Mouse (Mus musculus): ENCODE measurements at regions not wholly inside any gene's neighbourhood (a gene's known extent, or its start where the extent isn't known, plus 50 kb on each side); places are given as distances from the start of the nearest gene placed in this dataset.

DNA sequence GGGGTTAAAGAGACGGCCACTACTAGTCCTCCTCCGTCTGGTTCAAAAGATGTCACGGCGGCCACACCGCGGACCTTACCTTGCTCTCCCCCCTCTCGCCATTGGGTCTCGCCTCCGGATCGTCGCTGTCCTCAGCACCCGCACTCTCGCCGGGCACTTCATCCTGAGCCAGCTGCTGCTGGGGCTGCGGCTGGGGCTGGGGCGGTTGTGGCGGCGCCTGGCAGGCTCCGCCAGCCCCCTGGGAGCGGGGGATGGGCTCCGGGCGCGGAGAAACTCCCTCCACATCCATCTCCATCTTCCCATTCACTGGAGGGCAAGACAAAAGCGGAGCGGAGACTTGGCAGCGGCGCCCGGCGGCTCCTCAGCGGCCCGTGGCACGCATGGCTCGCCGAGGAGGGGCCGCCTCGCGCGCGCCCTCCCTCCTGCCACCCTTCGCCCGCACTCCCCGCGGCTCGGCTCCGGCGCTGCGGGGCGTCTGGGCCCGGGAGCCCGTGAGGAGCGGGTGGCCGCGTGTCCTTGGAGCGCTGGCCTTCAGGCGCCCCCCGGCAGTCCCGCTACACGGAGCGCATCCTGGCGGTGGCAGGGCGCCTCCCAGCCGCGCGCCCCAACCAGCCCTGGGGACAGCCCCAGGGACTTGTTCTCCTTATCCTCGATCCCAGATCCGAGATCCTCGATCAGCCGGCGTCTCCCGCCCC, 167.8 kb upstream of the Azi2 start:
- peak overlapping the region; percentile 47 for H3K9ac ChIP-seq (ENCODE audit: low read length)
- H3K36me3 ChIP-seq (ENCODE audit: control insufficient read depth, insufficient read depth, low read length), result no peaks in the 10 kb centered on the region
- peak; percentile 51; the same call in 1 of the 2 replicates for ATAC-seq (ENCODE audit: low FRiP score, low TSS enrichment)
- peak overlapping the region; percentile 50 for H3K4me3 ChIP-seq (ENCODE audit: low read depth, low read length)
- no peaks in the 10 kb centered on the region for H3K9me3 ChIP-seq (ENCODE audit: control insufficient read depth, low read length)
- H3K4me2 ChIP-seq (replicated peaks; ENCODE audit: low read depth), result peak overlapping the region; percentile 90
- no peaks in the 10 kb centered on the region for H3K4me1 ChIP-seq (replicated peaks; ENCODE audit: control insufficient read depth, insufficient read depth)
- TF ChIP-seq CTCF (IDR thresholded peaks at IDR 0.05; ENCODE audit: low read depth), result peak; percentile 29; the same call in 1 of the 2 replicates
- no peak for TF ChIP-seq EP300 (optimal IDR thresholded peaks at IDR 0.05)
- peaks cover 3% of the 10 kb centered on the region; the same call in 1 of the 2 replicates for H3K27me3 ChIP-seq (ENCODE audit: control insufficient read depth, insufficient read depth, low read length)
- DNase-seq (ENCODE audit: low spot score), result peak; percentile 32
- under 1% methylated on average over 57 of the region's 70 CpGs for WGBS
- no peak overlapping the region for H3K27ac ChIP-seq (replicated peaks)

DNA sequence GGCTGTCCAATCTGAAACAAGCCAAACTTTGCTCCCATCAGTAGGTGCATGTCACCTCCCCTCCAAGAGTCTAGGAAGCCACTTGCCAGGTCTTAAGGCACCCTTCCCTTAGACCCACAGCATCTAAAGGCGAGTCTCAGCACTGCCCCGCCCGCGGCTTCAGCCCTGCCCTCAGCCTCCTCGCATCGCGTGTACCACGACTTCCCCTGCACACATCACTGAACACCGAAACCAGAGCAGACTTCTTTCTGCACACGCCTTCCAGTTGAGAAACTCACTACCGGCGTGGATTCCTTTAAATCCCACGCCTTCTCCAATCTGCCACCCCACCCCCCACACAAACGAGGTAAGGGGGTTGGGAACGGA, 168.3 kb upstream of the Azi2 start:
- Histone ChIP-seq H3K4me1 (replicated peaks; ENCODE audit: control insufficient read depth, insufficient read depth) (no peaks in the 10 kb centered on the region), H3K9ac (ENCODE audit: low read length) (no peak overlapping the region), H3K27me3 (ENCODE audit: control insufficient read depth, insufficient read depth, low read length) (peaks cover 3% of the 10 kb centered on the region; the same call in 1 of the 2 replicates), H3K4me3 (ENCODE audit: low read depth, low read length) (peak overlapping the region; percentile 50), H3K4me2 (replicated peaks; ENCODE audit: low read depth) (peak overlapping the region; percentile 90), H3K27ac (replicated peaks) (no peak overlapping the region), H3K36me3 (ENCODE audit: control insufficient read depth, insufficient read depth, low read length) (no peaks in the 10 kb centered on the region), H3K9me3 (ENCODE audit: control insufficient read depth, low read length) (no peaks in the 10 kb centered on the region)
- ATAC-seq (ENCODE audit: low FRiP score, low TSS enrichment), result 0 out of 2 replicates have a peak, but pooled peaks have one; percentile 26
- WGBS, result 1% methylated on average over 15 of the region's 15 CpGs
- DNase-seq (ENCODE audit: low spot score), result no peak
- TF ChIP-seq EP300 (optimal IDR thresholded peaks at IDR 0.05) (no peak), CTCF (IDR thresholded peaks at IDR 0.05; ENCODE audit: low read depth) (no peak)

- DNase-seq (ENCODE audit: low spot score) (no peak), ATAC-seq (ENCODE audit: low FRiP score, low TSS enrichment) (no peak)
- H3K36me3 ChIP-seq (ENCODE audit: control insufficient read depth, insufficient read depth, low read length), result no peaks in the 10 kb centered on the region
- TF ChIP-seq CTCF (IDR thresholded peaks at IDR 0.05; ENCODE audit: low read depth), result no peak
- TF ChIP-seq EP300 (optimal IDR thresholded peaks at IDR 0.05), result no peak
- peaks cover 3% of the 10 kb centered on the region; the same call in 1 of the 2 replicates for H3K27me3 ChIP-seq (ENCODE audit: control insufficient read depth, insufficient read depth, low read length)
- 73% methylated on average over 11 of the region's 11 CpGs for WGBS
- H3K4me2 ChIP-seq (replicated peaks; ENCODE audit: low read depth), result no peak overlapping the region
- no peak overlapping the region for H3K9ac ChIP-seq (ENCODE audit: low read length)
- H3K4me3 ChIP-seq (ENCODE audit: low read depth, low read length), result no peak overlapping the region
- H3K9me3 ChIP-seq (ENCODE audit: control insufficient read depth, low read length), result no peaks in the 10 kb centered on the region
- H3K27ac ChIP-seq (replicated peaks), result no peak overlapping the region
- no peaks in the 10 kb centered on the region for H3K4me1 ChIP-seq (replicated peaks; ENCODE audit: control insufficient read depth, insufficient read depth)
Measured at GRCm38 (mm10) chr9:117870616-117871015, 169.7 kb upstream of the Azi2 start.

GRCm38 (mm10) chr9:117863944-117864343, 176.4 kb upstream of the Azi2 start:
- no peak overlapping the region for H3K4me2 ChIP-seq (replicated peaks; ENCODE audit: low read depth)
- no peak overlapping the region for H3K27ac ChIP-seq (replicated peaks)
- no peak overlapping the region for H3K4me3 ChIP-seq (ENCODE audit: low read depth, low read length)
- no peak overlapping the region for H3K9ac ChIP-seq (ENCODE audit: low read length)
- H3K4me1 ChIP-seq (replicated peaks; ENCODE audit: control insufficient read depth, insufficient read depth), result no peaks in the 10 kb centered on the region
- H3K9me3 ChIP-seq (ENCODE audit: control insufficient read depth, low read length), result no peaks in the 10 kb centered on the region
- DNase-seq (ENCODE audit: low spot score), result no peak
- ATAC-seq (ENCODE audit: low FRiP score, low TSS enrichment), result no peak
- 92% methylated on average over 3 of the region's 3 CpGs for WGBS
- H3K36me3 ChIP-seq (ENCODE audit: control insufficient read depth, insufficient read depth, low read length), result no peaks in the 10 kb centered on the region
- no peak for TF ChIP-seq EP300 (optimal IDR thresholded peaks at IDR 0.05)
- TF ChIP-seq CTCF (IDR thresholded peaks at IDR 0.05; ENCODE audit: low read depth), result peak; percentile 18; the same call in 1 of the 2 replicates
- no peaks in the 10 kb centered on the region for H3K27me3 ChIP-seq (ENCODE audit: control insufficient read depth, insufficient read depth, low read length)

DNA sequence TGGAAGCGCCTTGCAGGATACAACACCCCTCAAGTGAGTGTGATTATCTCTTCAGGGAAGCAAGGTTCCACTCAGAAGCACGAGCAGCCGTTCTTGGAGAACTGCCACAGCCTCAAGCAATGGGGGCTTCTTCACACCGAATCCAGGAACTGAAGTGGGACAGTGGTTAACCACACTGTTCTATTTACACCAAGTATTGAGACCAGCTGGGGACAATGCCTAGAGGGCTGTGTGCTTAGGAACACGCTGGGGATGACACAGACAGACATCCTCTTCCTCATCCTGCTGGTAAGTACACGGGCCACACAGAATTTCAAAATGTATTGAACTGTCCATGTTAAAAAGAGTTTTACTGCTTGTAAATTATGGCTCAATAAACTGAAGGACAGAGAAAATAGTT, 177.0 kb upstream of the Azi2 start:
- no peaks in the 10 kb centered on the region for H3K9me3 ChIP-seq (ENCODE audit: control insufficient read depth, low read length)
- ATAC-seq (ENCODE audit: low FRiP score, low TSS enrichment) (no peak), DNase-seq (ENCODE audit: low spot score) (no peak)
- WGBS, result 83% methylated on average over 6 of the region's 6 CpGs
- H3K9ac ChIP-seq (ENCODE audit: low read length), result no peak overlapping the region
- no peaks in the 10 kb centered on the region for H3K27me3 ChIP-seq (ENCODE audit: control insufficient read depth, insufficient read depth, low read length)
- H3K4me3 ChIP-seq (ENCODE audit: low read depth, low read length), result no peak overlapping the region
- H3K36me3 ChIP-seq (ENCODE audit: control insufficient read depth, insufficient read depth, low read length), result no peaks in the 10 kb centered on the region
- TF ChIP-seq CTCF (IDR thresholded peaks at IDR 0.05; ENCODE audit: low read depth) (no peak), EP300 (optimal IDR thresholded peaks at IDR 0.05) (no peak)
- no peak overlapping the region for H3K27ac ChIP-seq (replicated peaks)
- no peaks in the 10 kb centered on the region for H3K4me1 ChIP-seq (replicated peaks; ENCODE audit: control insufficient read depth, insufficient read depth)
- H3K4me2 ChIP-seq (replicated peaks; ENCODE audit: low read depth), result no peak overlapping the region

GRCm38 (mm10) chr9:117859580-117860045, 180.7 kb upstream of the Azi2 start:
- no peak overlapping the region for H3K4me2 ChIP-seq (replicated peaks; ENCODE audit: low read depth)
- DNase-seq (ENCODE audit: low spot score), result no peak
- no peaks in the 10 kb centered on the region for H3K9me3 ChIP-seq (ENCODE audit: control insufficient read depth, low read length)
- H3K36me3 ChIP-seq (ENCODE audit: control insufficient read depth, insufficient read depth, low read length), result no peaks in the 10 kb centered on the region
- H3K9ac ChIP-seq (ENCODE audit: low read length), result no peak overlapping the region
- H3K4me1 ChIP-seq (replicated peaks; ENCODE audit: control insufficient read depth, insufficient read depth), result no peaks in the 10 kb centered on the region
- no peak overlapping the region for H3K4me3 ChIP-seq (ENCODE audit: low read depth, low read length)
- WGBS, result 45% methylated on average over 15 of the region's 16 CpGs
- no peak for ATAC-seq (ENCODE audit: low FRiP score, low TSS enrichment)
- no peak overlapping the region for H3K27ac ChIP-seq (replicated peaks)
- H3K27me3 ChIP-seq (ENCODE audit: control insufficient read depth, insufficient read depth, low read length), result no peaks in the 10 kb centered on the region
- TF ChIP-seq CTCF (IDR thresholded peaks at IDR 0.05; ENCODE audit: low read depth), result no peak
- no peak for TF ChIP-seq EP300 (optimal IDR thresholded peaks at IDR 0.05)

All from stomach, postnatal 0 days (tissue).